Mouse (Mus musculus) cerebellum, adult 2 months (tissue): ENCODE measurements around the gene Speg.

Source experiments
- CTCF ChIP-seq: fragments of 200-500 bp; IDR thresholded peaks from 2 replicates; pipeline ENCODE4 v1.5.1; 2011; ENCODE audit warnings: low read depth, mild to moderate bottlenecking, control low read depth, low read length, moderate library complexity, borderline replicate concordance; ENCODE audit not compliant: insufficient read depth
- POLR2A ChIP-seq: fragments of 200-500 bp; IDR thresholded peaks from 2 replicates; pipeline ENCODE4 v1.6.1; 2011; ENCODE audit warnings: low read length, control low read depth, borderline replicate concordance; ENCODE audit not compliant: insufficient read depth

DNA sequence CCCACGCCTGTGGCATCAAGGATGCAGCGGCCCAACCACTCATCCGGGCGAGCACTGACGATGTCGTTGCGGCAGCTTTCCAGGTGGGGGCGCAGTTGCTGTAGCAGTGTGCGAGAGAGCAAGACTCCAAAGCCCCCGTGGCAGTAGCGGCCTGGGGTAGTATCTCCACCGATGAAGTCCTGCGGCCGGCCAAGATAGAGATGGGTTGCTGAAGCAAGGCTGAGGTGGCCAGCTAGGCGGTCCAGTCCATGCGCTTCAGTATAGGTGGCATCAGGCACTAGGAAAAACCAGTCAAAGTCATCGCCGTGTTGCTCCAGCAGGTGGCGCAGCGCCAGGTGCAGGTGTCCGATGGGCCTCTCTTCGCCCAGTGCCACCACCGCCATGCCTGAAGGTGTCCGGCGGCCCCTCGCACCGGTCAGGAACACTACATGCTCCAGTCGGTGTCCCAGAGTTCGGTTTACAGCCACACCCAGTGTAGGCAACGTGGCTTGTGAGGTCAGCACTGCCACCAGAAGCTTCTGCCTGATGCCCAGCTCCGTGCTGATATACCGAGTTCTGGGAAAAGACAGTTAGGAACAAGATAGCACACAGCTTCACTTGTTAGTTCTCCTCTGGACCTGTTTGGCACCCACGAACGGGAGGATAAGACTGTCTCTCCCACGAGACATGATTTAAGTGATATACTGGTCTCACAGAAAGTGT, 102.3 kb downstream of the Speg start:
- TF ChIP-seq CTCF = peak; percentile 68
- no peak for TF ChIP-seq POLR2A
